Mouse (Mus musculus): ENCODE data around the gene Rbp2.

- TF ChIP-seq CTCF (IDR thresholded peaks at IDR 0.05; ENCODE audit: low read depth, low read length) = no peak
- TF ChIP-seq POLR2A (IDR thresholded peaks at IDR 0.05; ENCODE audit: borderline replicate concordance, low read depth, low read length) = no peak
Observed at GRCm38 (mm10) chr9:98544042-98544441, 58.1 kb downstream of the Rbp2 start.
